Mouse (Mus musculus) urinary bladder, postnatal 36 days (tissue): ENCODE measurements around the gene Chn2.

Source experiments
- DNase-seq, 2 experiments: peaks; one replicate each; pipeline ENCODE4 v3.0.0; 2022; ENCODE audit warnings: low spot score in 2 of 2, mixed read lengths in 1 of 2

The Chn2 gene

GRCm38 (mm10) chr6:54039357-54039804, at the start of gene Chn2:
Gene Chn2 (plus strand): TSS chr6:54039554.
- DNase-seq, result peak; percentile 43 to 57

- DNase-seq, result no peak
Measured at GRCm38 (mm10) chr6:53992386-53992785, 47.0 kb upstream of the Chn2 start.

GRCm38 (mm10) chr6:53995519-53995918, 43.8 kb upstream of the Chn2 start:
- DNase-seq, result peak in 1 of 2 experiments; percentile 28

- DNase-seq, result no peak
Measured at GRCm38 (mm10) chr6:53996226-53996955, 43.0 kb upstream of the Chn2 start.

GRCm38 (mm10) chr6:54005302-54005701, 34.1 kb upstream of the Chn2 start:
- DNase-seq, result no peak

- DNase-seq, result no peak
Measured at GRCm38 (mm10) chr6:54008448-54009120, 30.8 kb upstream of the Chn2 start.

- DNase-seq, result no peak
Measured at GRCm38 (mm10) chr6:54009293-54009692, 30.1 kb upstream of the Chn2 start.

GRCm38 (mm10) chr6:54010362-54010761, 29.0 kb upstream of the Chn2 start:
- no peak for DNase-seq

GRCm38 (mm10) chr6:54012163-54012562, 27.2 kb upstream of the Chn2 start:
- DNase-seq, result no peak

- no peak for DNase-seq
Measured at GRCm38 (mm10) chr6:54018038-54018437, 21.3 kb upstream of the Chn2 start.

GRCm38 (mm10) chr6:54018861-54019260, 20.5 kb upstream of the Chn2 start:
- peak in 1 of 2 experiments; percentile 47 for DNase-seq

- no peak for DNase-seq
Measured at GRCm38 (mm10) chr6:54021123-54021789, 18.1 kb upstream of the Chn2 start.

GRCm38 (mm10) chr6:54023846-54024245, 15.5 kb upstream of the Chn2 start:
- DNase-seq, result no peak

- no peak for DNase-seq
Measured at GRCm38 (mm10) chr6:54028706-54029105, 10.6 kb upstream of the Chn2 start.

- DNase-seq, result no peak
Measured at GRCm38 (mm10) chr6:54030351-54030750, 9.0 kb upstream of the Chn2 start.

GRCm38 (mm10) chr6:54030776-54031175, 8.6 kb upstream of the Chn2 start:
- DNase-seq, result no peak

- peak; percentile 72 for DNase-seq
Measured at GRCm38 (mm10) chr6:54034471-54034870, 4.9 kb upstream of the Chn2 start.

GRCm38 (mm10) chr6:54035548-54035947, 3.8 kb upstream of the Chn2 start:
- DNase-seq, result no peak

GRCm38 (mm10) chr6:54038866-54039265, 488 bp upstream of the Chn2 start:
- no peak for DNase-seq

GRCm38 (mm10) chr6:54039805-54040447, 572 bp downstream of the Chn2 start:
- DNase-seq, result peak in 1 of 2 experiments; percentile 67

GRCm38 (mm10) chr6:54040448-54040844, 1.1 kb downstream of the Chn2 start:
- no peak for DNase-seq
